Mouse (Mus musculus) liver, embryonic 18 days (tissue): ENCODE measurements around the gene Gm20826. TPM values are rescaled to one million over a fixed set of nuclear protein-coding genes. Genes with fewer than 3 reads are reported as not detected.

Source experiments
- polyA plus RNA-seq: library from polyadenylated mRNA; depleted of rRNA; stranded (reverse); fragments of >200 nt; gene quantifications from 2 replicates; pipeline ENCODE4 v1.2.3, GENCODE M21; 2012; rRNA removed

Gene Gm20826
- 0.01 TPM in 1 of 2 replicates, not detected in the other for polyA plus RNA-seq

DNA sequence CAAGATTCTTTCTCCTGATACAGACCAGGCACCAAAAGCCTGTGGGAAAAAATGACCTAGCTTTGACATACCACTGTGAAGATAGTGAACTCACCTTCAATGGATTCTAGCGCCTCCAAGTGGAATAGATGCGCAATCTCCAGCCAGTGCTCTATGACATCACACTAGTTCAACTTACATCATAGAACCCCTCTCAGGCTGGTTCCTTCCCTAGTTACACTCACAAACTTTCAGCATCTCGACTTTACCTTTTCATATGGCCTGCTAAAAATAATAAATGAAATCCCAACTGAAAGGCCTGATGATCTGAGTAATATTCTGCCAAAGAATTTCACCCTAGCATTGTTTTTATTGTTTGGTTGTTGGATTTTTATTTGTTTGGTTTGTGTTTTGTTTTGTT is at the start of gene Gm20826:
Gene Gm20826 (minus strand): TSS at position 101 of the 400 bp plus-strand sequence.

Other genes starting within 250 kb of the Gm20826 start
- gene Gm21788, start 233.5 kb downstream of the Gm20826 start, polyA plus RNA-seq: not detected in 2 replicates
- gene Gm28576, start 84.5 kb upstream of the Gm20826 start, polyA plus RNA-seq: not detected in 2 replicates